13 mouse cellular contexts compared by ENCODE assay signal in genomic region chr10:67087447-67088226, GRCm38 (mm10).
"Had no signal": no experiment of that assay in that cellular context is flagged by ENCODE, and none has a peak within 500 bp of the region (broad histone marks: within the 10 kb centered on the region; RNA-seq: fewer than 3 reads in every experiment).

No protein-coding gene starts in this region.

- H3K27ac ChIP-seq: hindbrain, embryonic 14.5 days; limb, embryonic 12.5 days; liver, embryonic 13.5 days; midbrain, embryonic 13.5 days; stomach, postnatal 0 days had no signal

- H3K4me2 ChIP-seq: hindbrain, embryonic 14.5 days; limb, embryonic 12.5 days; liver, embryonic 13.5 days; lung, embryonic 14.5 days; midbrain, embryonic 13.5 days had no signal

- H3K9me3 ChIP-seq: liver, embryonic 13.5 days; midbrain, embryonic 13.5 days had no signal

- ATAC-seq: midbrain, embryonic 13.5 days had no signal

- DNase-seq: kidney, adult 11 months; layer of hippocampus, adult 9-11 months; layer of hippocampus, postnatal 36 days; liver, embryonic 13.5 days; lung, embryonic 14.5 days; lung, postnatal 14 days; right cerebral cortex, adult 18-20 months; right cerebral cortex, postnatal 25 days; thymus, postnatal 4 days had no signal

- H3K36me3 ChIP-seq: limb, embryonic 12.5 days; liver, embryonic 13.5 days; midbrain, embryonic 13.5 days had no signal

- H3K9ac ChIP-seq: hindbrain, embryonic 14.5 days; limb, embryonic 12.5 days; liver, embryonic 13.5 days; lung, embryonic 14.5 days; midbrain, embryonic 13.5 days had no signal

- H3K27me3 ChIP-seq: liver, embryonic 13.5 days; midbrain, embryonic 13.5 days had no signal

- H3K4me3 ChIP-seq: limb, embryonic 12.5 days; liver, embryonic 13.5 days; midbrain, embryonic 13.5 days had no signal

- H3K4me1 ChIP-seq: liver, embryonic 13.5 days; midbrain, embryonic 13.5 days had no signal
